Mouse (Mus musculus) megakaryocyte progenitor cell, adult 5-6 weeks (primary cell): ENCODE data around the gene Zfp292. TPM values are rescaled to one million over a fixed set of nuclear protein-coding genes. Genes with fewer than 3 reads are reported as not detected.

ENCODE experiments used
- ATAC-seq: replicated peaks from 2 replicates; pipeline ENCODE4 v1.8.0; 2016; ENCODE audit warnings: mild to moderate bottlenecking, moderate TSS enrichment, inconsistent platforms; ENCODE audit not compliant: poor library complexity
- total RNA-seq, 2 experiments: library from RNA; stranded (forward) in 1 of 2; stranded (reverse) in 1 of 2; fragments of 157-497, 149-512 nt in 1 of 2; fragments of 200-1000 nt in 1 of 2; gene quantifications; 2 replicates each; pipeline versions ENCODE4 v1.2.3 to v1.2.4; 2015 to 2017

The Zfp292 gene
- total RNA-seq, 2 experiments from 2014 or later, result 21.5 to 32.5 TPM

DNA sequence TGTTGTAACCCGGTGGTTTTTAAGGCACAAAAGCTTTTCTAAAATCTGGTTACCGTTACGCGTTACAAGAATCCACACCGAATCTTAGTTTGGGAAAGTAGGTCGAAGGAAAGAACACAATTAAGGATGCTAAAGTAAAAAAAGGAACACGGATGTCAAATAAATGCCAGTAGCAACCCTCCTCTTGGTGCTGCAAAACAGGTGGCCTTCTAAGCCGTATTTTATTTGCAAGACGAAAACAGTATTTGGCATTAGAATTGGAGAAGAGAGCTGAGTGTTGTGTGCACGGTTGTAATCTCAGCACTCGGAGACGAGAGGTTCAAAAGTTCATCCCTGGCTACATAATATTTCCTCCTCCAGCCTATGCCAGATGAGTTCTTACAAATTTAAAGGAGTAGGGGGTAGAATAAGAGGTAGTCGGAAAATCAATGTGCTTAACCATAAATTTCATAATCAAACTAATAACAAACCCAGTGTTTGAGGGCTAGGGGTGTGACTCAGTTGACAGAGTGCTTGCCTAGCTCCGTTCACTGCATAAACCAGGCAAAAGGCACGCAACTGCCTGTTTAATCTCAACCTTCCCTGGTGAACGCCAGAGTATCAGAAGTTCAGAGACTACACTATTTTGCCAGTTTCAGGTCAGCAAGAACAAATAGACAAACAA is 738 bp upstream of the Zfp292 start:
- no peak for ATAC-seq

DNA sequence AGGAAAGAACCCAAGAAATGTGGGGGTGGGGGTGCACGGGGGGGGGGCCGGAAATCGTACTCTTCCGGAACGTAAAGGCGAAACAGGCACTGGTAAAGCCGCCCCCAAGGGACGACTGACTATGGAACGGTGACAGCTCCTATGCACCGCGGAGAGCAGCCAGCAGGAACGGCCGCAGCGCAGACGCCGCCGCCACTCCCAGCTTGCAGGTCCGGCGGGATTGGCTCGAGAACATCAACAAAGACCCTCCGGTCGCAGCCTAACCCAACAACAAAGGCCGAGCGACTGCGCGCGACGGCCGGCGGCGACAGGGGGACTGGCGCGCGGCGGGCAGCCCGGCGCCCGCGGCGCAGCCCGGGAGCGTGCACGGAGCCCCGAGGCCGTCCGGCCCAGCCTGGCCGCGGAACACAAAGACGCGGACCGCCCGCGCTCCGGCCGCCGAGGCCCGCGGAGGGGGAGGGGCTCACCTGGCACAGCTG is 430 bp downstream of the Zfp292 start:
- peak; percentile 14 for ATAC-seq

DNA sequence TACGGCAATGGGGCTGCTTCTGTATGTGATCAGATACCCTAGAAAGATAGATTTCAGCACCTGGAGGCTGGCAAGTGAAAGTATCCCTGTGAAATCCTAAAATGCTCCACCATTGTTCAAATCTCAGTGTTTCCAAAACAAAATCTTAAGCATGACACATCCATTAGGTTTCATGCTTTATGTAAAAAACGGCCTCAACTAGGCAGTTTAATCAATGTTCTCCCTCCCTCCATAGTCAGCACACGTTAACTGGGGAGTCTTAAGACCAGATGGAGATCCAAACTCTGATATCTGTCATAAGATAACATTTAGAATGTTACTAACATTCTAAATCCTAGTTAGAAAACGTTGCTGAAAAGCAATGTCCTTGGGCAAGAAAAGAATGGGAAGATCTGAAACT is 909 bp downstream of the Zfp292 start:
- no peak for ATAC-seq

DNA sequence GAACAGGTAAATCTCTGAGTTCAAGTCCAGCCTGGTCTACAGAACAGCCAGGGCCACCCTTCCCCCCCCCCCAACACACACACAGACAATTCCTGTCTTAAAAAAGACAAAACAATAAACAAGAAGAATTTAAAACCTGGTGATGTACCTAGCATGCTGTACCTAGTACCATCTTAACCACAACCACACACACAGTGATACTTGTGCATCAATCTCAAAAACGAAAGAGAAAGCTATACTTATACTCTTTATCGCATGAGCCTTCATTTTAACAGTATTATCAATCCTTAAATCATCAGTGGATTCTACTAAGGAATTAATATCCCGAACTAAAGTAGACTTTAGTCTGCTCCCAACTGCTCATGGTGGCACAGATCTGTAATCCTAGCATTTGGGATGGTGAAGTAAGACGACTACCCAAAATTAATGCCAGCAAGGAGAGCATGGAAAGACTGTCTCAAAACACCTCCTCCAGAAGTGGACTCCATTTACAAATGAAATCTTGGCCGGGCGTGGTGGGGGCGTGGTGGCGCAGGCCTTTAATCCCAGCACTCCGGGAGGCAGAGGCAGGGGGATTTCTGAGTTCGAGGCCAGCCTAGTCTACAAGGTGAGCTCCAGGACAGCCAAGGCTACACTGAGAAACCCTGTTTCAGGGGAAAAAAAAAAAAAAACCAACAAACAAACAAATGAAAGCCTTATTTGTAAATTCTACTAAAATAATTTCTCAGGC is 1.7 kb downstream of the Zfp292 start:
- ATAC-seq, result no peak

DNA sequence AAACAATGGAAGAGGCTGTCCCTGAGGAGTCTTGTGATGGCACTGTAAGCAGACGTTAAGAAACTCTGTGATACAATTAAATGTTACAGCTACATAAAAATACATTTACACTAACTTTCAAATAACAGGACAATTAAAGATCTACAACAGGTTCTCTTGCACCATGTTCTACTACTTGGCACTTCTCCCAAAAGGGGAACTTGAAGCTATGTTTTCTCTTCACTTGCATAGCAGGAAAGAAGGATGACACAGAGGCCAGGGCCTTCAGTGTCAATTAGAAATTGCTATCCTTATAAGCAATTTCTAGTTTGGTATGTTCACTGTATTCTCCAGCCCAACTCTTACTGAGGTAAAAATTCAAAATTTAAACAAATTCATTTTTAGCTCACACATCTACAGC is 8.5 kb downstream of the Zfp292 start:
- ATAC-seq, result peak; percentile 37; the same call in 1 of the 2 replicates

DNA sequence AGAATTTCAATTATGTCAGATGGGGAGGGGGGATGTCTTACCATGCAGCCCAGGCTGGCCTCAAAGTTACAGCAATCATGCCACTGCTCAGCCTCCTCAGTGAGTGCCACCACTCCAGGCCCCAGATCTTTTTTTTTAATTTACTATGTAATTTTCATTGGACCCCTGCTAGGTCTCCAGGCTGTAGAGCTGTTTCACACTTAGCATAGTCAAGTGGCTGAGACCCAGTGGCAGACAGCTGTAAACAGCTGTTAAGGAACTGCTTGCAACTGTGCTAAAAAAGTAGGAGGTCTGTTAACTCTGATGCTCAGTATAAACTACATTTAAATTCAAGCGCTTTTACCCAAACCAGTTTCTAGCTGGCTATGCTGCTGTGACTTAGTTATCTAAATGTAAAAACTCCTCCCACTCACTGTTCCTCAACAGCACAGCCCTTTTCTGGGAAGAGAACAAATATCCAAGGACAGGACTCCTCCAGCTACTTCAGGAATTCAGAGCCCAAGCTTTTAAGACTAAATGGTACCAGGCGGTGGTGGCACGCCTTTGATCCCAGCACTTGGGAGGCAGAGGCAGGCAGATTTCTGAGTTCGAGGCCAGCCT is 9.8 kb downstream of the Zfp292 start:
- no peak for ATAC-seq

DNA sequence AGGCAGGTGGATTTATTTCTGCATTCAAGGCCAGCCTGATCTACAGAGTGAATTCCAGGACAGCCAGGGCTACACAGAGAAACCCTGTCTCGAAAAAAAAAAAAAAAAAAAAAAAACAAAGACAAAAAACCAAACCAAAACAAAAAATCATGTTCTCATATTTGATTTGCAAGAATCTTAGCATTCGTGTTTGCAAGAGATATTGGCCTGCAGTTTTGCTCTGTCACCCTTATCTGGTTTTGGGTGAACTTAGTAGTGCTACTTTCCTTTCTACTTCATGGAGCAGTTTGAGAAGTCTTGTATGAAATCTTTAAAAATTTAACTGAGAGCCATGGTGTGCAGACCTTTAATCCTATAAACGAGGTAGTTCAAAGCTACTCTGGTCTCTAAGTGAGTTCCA is 12.9 kb downstream of the Zfp292 start:
- no peak for ATAC-seq

DNA sequence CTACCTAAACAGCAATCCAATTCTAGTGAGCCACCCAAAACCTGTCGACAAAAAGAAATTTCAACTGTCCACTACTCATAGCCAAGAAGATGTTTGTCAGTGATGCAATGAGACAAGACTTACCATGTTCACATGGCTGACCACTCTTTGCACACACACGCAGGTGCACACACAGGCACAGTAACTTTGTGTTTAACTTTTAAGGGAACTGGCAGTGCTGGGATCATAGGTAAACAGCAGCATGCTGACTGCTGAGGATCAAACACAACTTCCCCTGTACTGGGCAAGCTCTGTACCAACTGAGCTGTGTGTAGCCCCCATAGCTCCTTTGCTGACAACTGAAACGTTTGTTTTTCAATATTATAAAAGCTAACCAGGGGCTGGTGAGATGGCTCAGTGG is 21.3 kb downstream of the Zfp292 start:
- no peak for ATAC-seq

DNA sequence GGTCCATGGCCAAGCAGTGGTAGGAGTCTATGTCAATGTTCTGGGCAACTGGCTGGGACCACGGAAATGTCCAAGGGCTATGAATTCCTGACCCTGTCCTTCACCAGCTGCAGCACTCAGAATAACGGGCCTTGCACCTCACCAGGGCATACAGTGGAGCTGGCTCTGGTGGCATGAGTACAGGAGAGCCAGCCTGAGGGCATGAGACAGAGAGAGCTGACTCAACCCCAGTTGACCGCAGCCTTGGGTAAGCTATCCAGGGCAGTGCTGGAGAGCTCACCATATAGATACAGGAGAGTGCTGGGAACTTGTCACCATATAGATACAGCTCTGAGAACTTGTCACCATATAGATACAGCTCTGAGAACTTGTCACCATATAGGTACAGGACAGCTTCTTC is 23.3 kb downstream of the Zfp292 start:
- ATAC-seq, result 0 out of 2 replicates have a peak, but pooled peaks have one; percentile 11

DNA sequence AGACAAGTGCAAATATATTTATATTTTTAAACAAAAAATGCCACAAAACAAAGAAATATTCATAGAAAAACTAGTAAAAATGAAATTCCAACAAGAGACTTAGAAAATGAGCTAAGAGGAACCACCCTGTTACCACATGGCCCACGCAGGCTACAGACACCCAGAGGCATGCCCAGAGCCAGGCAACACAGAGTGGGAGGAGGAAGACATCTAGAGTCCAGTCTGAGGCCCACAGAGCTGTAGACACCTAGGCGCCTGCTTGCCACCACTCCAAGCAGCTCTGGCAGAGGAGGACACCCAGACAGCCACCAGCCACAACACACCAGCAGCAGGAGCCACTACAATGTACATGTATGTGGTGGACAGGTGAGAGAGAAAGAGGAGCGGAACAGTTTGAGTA is 23.9 kb downstream of the Zfp292 start:
- peak; percentile 58; the same call in 1 of the 2 replicates for ATAC-seq

DNA sequence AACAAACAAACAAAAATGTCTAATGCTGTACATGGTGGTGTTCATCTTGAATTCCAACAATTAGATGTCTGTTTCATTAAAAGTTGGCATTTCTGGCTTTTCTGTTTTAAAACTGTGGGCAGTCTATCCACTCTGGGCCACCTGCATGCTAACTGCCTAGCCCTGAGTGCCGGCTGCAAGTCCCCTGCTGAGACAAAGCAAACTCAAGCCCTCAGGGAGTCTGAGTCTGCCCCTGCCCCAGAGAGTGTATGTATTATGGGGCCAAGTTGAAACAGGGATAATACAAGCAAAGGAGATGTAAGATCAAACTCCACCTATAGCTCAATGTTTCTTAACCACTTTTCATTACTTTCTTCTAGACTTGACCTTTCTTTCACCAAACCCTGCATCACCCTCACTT is 26.8 kb downstream of the Zfp292 start:
- no peak for ATAC-seq

DNA sequence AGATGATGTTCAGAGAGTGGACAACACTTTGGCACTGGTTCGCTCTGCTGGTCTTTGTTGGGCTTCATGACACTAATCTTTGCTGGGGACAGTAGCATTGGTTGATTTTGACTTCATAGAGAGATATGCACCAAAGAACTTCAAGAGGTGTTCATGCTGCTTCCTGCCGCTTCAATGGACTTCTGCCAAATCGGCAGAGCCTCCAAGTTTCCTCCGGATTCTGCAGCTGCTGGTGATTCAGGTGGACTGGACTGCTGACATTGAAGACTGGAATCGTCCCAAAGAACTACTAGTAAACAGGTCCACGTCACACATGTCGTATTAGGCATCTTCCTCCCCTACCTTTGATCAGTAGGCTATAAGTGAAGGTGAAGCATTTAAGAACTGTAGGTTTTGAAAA is 30.7 kb downstream of the Zfp292 start:
- ATAC-seq, result no peak

DNA sequence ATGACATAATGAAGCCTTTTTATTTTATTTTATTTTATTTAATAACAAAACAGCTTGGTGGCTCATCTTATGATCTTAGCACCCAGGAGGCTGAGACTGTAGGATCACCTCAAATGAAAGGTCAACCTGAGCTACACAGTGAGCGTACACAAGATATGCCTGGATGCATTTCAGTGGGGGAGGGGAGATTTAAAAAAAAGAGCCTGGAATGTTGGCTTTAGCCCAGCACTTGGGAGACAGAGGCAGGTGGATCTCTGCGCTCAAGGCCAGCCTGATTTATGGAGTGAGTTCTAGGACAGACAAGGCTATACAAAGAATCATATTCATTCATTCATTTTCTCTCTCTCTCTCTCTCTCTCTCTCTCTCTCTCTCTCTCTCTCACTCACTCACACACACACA is 32.6 kb downstream of the Zfp292 start:
- no peak for ATAC-seq

DNA sequence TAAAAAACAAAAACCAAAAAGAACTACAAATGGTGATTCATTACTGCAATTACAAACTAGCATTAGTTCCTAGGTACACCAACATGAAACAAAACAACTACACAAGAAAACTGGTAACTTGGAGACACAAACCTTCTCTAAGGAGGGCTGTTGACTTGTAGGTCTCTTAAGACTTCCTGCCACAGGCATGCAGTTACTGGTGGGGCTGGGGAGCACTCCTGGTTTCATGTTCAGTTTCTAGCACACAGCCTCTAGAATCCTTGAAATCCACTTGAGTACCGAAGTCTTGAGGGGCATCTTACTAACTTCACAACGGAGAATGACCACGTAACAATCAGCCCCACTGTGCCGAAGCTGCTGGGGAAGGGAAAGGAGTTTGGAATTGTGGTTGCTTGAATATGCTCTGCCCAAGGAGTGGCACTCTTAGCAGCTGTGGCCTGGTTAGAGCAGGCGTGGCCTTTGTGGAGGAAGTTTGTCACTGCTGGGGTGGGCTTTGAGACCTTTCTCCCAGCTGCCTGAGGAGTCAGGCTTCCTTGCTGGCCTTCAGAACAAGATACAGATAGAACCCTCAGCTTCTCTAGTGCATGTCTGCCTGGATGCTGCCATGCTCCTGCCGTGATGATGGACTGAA is 35.0 kb downstream of the Zfp292 start:
- ATAC-seq, result peak; percentile 64

DNA sequence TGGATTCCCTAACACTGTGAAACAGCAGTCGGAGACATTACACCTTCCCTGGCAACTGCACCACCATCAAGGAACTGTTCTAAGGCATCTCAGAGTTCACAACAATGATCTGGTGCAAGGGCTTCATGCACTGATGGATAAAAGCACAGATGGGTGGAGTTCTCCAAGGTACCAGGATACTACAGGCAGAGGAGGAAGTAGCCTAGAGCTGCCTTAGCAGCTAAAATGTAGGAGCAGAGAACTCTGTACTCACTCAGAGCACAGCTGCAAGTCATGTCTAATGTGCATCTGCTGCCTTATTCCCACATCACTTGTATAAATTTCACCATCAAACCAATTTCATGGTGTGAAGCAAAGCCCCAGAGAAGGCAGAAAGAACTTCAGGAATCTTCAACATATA is 38.9 kb downstream of the Zfp292 start:
- ATAC-seq, result peak; percentile 52

DNA sequence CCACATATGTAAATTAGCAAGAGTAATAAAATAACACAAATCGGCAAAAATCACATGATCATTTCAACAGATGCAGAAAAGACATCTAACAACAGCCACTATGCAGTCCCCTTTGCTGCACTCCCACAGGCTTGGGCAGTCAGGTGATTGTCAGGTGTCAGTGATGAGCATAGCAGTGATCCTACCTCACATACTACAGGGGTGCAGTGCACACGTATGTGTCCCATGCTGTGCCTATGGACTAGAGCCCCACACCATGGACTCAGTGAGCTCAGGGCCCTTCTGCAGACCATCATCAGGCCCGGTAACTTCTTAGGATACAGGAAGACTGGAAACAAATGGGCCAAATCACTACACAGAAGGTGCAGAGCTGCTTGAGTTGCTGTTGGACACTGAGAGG is 39.9 kb downstream of the Zfp292 start:
- ATAC-seq, result 0 out of 2 replicates have a peak, but pooled peaks have one; percentile 6

DNA sequence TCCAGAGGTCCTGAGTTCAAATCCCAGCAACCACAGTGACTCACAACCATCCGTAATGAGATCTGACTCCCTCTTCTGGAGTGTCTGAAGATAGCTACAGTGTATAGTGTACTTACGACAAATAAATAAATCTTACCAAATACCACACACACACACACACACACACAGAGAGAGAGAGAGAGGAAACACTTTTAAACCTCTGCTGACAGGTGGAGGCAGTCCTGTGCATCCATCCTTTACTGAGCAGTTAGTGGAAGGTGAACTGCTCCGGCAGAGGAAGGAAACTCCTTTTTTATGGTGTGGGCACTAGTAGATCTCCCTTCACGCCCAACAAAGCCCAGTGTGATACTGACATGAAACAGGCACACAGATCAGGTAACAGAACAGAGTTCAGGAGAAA is 51.3 kb downstream of the Zfp292 start:
- no peak for ATAC-seq

DNA sequence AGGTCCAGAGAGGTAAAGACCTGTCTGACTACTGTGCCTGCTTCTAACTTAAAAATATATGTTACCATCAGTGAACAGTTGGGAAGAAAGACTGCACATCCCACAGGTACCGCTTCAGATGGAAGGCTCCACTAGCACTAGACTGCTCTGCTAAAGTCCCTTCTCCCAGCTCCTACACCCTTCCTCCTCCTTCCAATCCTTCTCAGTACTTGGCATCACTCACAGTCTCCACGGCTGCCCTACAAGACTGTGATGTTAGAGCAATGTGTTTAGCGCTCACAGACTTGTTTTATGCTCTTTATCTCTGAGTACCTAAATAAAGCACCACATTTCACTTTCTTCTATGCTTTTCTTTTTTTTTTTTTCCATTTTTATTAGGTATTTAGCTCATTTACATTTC is 53.3 kb downstream of the Zfp292 start:
- no peak for ATAC-seq

DNA sequence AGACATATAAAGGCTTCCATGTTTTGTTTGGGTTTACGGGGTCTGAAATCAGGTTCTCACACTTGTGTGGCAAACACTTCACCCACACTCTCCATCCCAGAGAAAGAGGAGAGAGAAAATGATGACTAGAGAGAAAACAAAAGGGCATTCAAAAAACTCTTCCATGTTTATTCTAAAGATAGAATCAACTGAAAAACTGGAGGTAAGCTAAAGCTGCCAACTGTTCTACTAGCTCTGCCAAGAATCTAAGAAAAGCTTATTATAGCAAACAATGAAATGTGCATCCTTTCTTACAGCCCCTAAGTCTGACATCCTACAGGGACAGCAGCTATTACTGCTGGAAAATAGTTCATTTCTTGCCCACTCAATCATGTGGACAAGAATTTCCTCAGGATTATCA is 58.9 kb downstream of the Zfp292 start:
- ATAC-seq, result no peak

DNA sequence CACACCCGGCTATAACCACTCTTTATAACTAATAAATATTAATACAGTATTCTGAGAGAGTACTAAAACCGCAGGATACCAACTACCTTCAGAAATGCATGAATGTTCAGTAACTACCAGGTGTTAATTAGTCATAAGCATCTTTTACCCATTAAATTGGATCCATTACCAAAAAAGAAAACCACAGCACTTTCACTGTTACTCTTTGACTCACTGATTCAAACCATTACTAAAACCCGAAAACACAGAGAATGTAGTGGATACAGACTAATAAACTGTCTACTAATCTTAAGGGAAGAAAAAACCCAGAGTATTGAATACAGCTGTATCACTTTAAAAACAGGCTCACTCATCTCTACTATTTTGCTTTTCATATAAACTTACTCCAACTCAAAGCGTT is 62.9 kb downstream of the Zfp292 start:
- ATAC-seq, result no peak

DNA sequence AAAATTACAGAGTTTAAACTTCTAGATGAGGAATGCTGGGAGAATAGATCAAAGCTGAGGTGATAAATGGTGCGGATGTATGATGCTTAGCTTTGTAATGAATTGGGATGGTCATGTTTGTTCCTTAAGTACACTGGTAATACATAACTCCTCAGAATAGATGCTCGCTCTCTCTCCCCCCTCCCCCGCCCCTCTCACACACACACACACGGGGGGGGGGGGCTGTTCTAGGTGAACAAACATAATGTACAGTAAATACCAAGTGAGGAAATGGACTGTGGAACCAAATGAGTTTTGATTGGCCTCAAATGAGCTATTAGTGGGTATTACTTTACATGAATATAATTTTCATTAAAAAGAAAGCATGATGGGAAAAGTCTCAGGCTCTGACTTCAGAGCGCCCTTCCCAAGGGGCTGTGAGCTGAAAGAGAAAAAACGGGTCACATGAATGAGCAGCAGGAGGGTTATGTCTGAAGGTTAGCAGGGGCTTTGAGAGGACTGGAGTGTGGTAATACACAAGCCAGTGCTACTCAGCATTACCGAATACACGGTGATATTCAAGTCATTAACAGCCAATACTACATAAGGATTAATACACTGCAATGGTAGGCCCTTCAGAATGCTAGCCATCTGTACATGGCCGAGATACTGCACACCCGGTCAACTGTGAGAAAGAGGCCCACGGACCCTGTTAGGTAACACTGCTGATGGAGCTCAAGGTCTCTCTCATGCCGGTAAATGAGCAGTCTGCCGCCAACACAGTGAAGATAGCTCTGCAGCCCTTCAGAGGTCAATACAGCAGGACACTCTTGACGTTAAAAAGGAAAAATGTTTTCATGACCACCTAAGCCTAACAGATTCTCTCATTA is 81.4 kb downstream of the Zfp292 start:
- no peak for ATAC-seq
